Mouse (Mus musculus) brain, embryonic 18.5 days (tissue): ENCODE measurements around the gene Nme6.
"Not testable (repeated sequence)": the region's sequence is repeated elsewhere in the genome, so short reads cannot be mapped to it uniquely, and the experiment has no call there.

Source experiments
- DNase-seq: peaks from one replicate; pipeline ENCODE4 v3.0.0-alpha.2; 2012; ENCODE audit warnings: low read depth, low spot score

Gene Nme6

DNA sequence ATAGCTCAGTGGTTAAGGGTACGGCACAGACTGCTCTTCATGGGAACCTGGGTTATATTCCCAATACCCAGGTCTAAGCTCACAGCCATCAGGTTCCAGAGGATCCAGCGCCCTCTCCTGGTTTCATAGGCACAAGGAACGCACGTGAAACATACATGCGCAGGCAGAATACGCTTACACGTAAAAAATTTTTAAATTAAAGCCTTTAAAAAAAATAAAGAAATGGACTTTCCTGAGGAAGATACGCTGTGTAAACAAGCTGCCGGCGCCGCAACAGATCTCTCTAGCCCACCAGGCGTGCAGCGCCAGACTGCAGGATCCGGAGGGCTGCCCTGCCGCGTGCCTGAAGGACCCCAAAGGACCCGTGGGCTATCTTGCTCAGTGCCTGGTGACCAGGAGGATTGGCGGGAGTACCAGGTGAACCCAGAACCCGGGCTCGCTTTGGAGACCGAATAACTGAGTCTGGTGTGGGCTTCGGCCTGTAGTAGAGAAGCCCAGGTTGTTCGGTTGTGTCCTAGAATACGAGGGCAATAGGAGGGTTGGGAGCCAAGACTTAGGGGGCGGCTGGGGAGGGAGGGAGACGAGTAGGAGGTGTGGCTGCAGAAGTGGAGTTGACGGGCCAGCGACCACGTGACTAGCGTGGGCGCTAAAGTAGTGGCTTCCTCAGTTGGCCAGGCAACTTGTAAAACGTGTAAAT is at the start of gene Nme6:
Gene Nme6 (plus strand): TSS at position 359 of the 697 bp plus-strand sequence.
- peak; percentile 73 for DNase-seq

DNA sequence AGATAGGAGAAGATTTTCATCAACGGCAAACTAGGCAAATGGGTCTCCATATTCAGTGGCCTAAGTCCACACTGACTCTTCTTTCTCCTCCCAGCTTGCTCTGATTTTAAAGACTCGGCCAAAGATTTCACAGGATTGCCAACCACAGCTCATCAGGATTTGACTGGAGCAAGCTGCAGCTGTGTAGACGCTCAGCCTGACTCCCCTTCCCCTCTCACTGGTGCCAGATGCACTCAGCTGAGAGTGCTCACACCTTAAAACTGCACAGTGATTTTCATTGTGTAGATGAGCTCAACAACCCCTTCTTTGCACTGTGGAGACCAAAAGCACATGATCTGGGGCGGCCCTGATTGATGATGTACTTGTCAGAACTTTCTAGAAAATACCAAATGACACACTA is 42.0 kb upstream of the Nme6 start, which contains the start of gene Fbxw27:
Gene Fbxw27 (minus strand): TSS at position 101 of the 400 bp plus-strand sequence.
- DNase-seq, result not testable (repeated sequence)

DNA sequence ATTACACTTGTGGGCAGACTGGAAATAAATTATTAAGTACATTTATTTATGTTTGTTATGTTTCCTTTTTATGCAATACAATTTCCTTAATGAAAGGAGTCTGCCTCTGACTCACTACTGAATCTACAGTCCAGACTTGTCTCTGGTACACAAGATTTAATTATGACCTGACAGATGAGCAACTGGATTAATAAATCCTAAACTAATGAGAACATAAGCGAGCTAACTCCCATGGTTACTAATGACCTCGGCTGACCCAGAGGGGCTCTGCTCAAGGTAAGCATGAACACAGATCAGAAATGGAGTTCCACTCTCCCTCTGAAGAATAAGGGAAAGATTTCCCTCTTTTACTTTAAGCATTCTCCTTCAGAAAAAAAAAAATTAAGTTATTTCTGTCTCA is 37.3 kb upstream of the Nme6 start:
- no peak for DNase-seq

DNA sequence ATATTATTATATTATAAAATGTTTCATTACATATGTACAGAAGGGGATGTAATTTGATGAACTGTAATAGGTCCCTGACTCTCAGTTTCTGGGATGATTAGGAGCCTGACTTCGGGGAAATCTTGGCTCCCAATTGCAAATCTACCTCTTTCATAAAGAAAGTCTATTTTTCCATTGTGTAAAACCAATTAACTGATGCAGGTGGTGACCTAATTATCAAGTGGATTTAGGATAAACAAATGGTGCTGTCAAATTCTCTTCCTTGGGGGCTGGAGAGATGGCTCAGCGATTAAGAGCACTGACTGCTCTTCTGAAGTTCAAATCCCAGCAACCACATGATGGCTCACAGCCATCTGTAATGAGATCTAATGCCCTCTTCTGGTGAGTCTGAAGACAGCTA is 36.7 kb upstream of the Nme6 start:
- no peak for DNase-seq

DNA sequence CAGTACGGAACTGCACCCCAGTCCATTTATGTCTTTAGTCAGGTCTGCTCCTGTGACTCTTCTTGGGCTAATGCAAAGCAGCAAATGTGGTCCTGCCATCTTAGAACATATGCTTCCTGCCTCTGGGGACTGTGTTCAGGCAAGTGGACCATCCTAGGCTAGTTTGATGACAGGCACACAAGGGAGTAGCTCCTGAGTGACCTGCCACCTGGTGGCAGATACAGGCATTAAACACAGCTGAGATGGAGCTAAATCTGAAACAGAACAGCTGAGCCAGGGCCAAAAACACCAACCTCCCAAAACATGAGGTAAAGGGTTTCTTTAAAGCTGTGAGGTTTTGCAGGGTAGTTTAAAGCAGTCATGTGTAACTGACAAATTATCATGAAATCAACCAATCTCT is 34.5 kb upstream of the Nme6 start:
- no peak for DNase-seq

DNA sequence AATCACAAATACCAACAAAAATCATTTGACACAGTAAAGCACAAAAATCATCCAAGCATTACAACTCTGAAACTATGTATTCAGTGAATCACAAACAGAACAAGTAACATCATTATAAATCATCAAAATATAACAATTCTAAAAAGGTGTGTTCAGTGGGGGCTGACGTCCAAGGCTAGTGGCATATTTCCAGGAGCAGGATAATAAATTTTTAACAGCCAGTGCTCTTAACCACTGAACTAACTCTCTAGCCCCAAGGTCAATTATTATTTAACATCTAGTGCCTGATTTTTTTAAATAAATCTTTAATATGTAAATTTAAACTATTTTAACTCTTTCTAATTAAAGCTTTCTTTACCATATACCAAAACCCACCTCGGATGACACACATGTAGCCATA is 27.0 kb upstream of the Nme6 start:
- DNase-seq, result not testable (repeated sequence)

DNA sequence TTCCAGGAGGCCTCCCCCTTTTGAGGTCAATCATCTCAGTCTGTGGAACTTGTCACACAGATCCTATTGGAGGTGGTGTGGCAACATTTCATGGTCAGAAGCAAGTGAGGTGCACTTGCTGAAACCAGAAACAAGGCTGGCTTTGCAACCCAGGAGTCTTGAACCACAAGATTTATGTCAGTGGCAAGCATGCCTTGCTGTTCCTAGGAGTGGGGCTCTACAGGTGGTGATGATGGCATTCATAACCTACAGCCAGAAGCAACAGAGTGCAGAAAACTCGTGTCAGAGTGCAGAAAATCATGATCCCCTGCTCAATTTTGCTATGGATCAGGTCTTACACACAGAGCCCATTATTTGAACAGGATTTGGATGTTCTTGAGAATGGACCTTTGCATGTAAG is 26.3 kb upstream of the Nme6 start:
- DNase-seq, result no peak

DNA sequence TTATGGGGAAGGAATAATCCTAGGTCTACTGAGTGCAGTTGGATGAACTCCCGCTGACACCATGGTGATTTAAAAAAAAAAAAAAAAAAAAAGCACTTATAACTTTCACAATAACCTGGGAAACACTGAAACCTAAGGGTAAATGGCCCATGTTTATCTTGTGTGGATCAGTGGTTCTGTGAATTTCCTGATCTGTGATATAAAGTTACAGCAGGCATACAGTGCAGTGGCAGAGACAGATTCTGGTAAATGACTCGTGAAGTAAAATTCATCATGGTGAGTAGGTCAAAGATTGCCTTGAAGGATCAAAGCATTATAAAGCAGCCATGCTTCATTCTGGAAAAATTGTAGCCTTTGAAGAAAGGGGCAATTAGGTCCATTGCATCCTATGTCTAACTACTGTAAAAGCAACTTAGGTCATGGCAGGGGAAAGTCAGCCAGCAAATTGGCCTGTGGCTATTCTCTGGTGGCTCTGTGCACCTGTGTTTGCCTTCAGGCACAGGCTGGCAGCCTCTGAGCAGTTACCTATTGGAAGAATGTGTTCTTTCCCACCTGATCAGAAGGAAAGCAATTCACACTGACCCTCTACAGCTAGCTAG is 25.8 kb upstream of the Nme6 start:
- DNase-seq, result no peak

DNA sequence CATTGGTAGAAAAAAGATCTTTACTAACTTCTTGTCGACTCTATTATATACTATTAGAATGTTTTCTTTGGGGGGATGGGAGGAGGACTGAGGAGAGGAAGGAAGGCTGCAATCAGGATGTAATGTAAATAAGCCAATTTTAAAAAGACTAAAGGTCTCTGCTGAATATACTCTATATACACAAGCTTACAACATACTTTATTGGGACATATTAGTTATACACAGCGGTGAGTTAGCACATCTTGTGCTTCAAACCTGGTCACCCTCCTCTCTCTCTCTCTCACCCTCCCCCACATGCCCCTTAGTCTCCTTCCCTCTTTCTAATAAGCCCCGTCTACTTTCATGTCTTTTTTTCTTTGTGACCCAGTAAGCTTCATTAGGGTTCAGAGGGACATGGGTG is 24.7 kb upstream of the Nme6 start:
- no peak for DNase-seq

DNA sequence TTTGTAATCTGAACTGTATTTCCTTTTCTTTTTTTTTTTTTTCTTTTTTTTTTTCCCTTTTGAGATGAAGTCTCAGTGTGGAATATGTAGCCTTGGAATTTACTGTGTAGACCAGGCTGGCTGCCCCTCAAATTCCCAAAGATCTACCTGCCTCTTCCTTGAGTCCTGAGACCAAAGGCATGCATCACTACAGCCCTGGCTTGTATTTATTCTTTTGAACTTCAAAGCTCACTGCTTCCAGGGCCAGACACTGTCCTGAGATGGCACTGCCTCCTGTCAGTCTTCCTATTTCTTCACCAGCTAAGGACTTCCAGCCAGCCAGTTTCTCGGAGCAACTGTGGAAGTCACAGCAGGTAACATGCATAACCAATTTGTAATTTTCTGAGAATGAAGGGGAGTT is 20.6 kb upstream of the Nme6 start, which contains the start of gene Spink8:
Gene Spink8 (plus strand): TSS at position 301 of the 400 bp plus-strand sequence.
- DNase-seq, result no peak

DNA sequence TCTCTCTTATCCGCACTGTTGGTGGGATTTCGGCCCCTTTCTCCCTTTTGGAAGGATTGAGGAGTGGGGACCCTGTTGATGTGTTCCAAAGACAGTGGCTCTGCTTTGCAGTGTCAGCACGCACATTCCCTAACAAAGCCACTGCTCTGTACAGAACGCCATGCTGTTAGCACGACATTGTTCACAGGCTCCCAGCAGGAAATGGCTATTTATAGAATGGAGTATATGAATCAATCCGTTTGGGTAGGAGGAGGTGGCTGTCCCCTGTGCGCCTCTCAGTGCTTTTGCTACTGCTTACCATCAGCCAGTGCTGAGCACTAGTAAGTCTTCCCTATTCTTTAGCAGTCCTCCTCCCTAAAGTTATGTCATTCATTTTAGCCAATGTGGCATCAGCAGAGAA is 19.1 kb upstream of the Nme6 start:
- DNase-seq, result no peak

DNA sequence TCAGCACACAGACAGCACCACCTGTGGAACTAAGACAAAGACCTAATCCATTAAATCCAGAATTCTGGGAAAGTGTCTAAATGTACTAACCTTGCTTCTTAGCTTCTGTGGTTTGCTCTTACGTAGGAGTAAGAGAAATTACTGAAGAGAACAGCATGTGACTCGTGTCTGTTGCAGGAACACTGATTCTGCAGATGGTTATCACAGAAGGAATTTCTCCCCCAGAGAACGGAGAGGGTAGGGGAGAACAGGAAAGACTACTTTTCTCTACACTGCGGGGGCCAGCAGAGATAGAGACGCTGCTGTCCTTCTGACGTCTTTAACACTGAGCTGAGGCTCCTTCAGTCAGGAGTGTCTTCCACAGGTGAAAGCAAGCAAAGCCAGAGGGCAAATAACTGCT is 16.2 kb upstream of the Nme6 start:
- DNase-seq, result no peak

DNA sequence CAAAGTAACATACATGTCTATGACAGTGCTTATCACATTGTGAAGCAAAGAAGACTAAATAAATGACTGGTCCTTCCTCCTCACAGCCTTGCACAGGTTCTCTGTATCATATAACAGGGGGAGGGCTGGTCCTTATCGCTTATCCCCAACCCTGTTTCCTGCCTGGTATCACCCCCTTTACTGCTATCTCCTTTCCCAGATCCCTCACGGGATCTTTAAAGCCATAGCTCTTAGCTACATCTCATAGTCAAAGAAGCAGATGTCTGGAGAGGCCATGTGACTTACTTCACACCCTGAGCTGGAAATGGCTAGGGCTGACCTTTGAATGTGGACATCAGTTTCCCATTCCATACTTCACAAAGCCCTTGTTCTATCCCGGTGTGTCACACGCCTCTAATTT is 6.8 kb upstream of the Nme6 start:
- no peak for DNase-seq

DNA sequence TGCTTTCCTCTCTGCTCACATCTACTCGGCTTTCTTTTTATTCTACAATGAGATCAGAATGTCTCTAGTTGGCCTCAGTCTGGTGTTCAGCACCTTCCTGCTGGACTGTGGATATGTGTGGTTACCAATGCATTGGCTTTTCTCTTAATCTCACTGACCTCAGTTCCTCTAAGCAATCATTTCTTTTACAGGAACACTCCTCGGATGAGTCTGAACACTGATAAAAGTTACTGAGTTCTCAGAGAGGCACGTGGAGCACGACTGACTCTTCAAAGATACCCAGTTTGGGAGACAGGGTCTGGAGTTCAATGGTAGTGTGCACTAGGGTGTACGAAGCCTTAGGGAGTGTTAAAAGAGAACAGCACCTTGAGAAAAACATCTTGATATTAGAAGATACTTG is 6.4 kb upstream of the Nme6 start:
- DNase-seq, result no peak

DNA sequence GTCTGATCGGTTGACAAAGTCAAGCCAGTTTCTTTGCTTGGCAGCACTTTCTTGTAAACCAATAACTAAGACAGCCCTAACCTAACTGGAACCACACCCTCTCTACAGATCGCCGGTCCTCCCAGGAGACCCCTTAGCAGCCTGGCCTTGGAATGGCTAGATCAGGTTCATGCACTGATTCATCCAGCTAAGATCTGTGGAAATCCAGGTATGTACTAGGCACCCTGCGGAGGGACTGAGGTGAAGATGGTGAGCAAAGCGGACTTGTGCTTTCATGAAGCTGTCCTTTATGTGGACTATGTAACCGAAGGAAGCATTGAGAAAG is 501 bp downstream of the Nme6 start:
- DNase-seq, result no peak

DNA sequence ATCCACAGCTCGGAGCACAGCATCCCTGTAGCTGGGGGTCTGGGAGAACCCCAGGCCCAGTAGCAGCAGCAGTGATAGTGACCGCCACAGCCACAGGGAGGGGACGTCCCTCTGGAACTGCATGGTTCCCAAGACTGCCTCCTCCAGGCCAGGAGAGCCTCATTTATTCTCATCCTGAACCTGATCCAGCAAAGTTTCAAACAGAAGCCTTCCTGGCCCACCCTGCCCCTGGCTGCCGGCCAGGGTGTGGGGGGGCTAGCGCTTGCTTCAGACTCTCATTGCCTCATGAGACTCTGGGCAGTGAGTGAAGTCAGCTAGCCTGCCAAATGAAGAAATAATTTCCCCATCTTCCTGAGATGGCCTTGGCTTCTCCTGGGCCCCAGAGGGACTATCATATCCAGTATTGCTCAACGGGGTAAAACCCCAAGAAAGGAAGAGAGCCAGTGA is 16.8 kb downstream of the Nme6 start, which contains the start of gene Camp:
Gene Camp (minus strand): TSS at position 306 of the 447 bp plus-strand sequence.
- DNase-seq, result no peak

DNA sequence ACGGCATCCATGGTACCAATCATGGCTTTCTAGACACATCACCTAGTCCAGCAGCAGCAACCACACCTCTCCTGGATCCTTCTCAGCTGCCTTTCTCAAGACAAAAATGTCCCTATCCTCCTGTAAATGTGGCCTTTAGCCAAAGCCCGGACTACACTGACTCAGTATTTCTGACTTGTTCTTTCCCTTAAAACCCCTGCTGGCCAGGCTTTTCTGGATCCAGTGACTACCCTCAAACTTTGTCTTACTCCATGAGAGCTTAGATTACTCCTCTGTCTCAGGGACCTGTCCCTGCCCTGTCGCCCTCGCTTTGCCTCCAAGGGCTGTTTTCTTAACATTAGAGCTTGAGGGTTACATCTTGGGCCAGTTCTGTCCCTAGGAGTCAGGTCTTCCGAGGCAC is 17.6 kb downstream of the Nme6 start:
- no peak for DNase-seq

DNA sequence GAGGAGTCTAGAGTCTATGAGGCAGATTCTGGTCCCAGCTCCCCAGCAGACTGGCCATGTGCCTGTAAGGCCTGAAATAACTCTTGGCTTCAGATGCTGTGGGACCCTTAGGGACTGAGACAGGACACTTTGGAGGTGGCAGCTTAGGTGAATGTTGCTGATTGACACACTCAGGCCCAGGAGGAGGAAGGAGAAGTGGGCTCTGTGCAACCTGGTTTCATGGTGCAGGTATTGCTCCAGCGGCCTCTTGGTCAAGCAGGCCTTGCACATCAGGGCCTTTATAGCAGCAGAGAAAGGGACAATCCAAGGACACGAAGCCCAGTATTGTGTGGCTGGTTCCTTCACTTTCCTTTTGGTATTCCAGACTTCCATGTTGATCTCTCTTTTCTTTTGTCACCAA is 21.8 kb downstream of the Nme6 start:
- DNase-seq, result no peak

DNA sequence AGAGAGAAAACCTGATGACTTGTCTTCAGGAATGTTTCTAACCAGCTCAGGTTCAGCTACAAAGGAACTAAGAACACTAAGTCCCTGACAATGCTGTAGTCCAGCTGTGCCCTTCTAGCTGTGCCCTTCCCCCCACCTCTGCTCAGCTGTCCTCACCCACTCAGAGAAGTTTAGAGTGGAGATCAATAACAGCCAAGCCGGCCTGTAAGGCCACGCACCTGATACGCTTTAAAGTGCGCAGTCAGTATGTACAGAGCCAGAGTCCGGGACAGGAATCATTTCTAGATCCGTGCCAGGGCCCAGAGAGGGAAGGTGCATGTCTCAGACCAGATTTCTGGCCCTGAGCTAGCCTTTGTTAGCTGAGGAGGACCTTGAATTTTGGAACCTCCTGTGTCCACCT is 23.4 kb downstream of the Nme6 start:
- DNase-seq, result no peak

DNA sequence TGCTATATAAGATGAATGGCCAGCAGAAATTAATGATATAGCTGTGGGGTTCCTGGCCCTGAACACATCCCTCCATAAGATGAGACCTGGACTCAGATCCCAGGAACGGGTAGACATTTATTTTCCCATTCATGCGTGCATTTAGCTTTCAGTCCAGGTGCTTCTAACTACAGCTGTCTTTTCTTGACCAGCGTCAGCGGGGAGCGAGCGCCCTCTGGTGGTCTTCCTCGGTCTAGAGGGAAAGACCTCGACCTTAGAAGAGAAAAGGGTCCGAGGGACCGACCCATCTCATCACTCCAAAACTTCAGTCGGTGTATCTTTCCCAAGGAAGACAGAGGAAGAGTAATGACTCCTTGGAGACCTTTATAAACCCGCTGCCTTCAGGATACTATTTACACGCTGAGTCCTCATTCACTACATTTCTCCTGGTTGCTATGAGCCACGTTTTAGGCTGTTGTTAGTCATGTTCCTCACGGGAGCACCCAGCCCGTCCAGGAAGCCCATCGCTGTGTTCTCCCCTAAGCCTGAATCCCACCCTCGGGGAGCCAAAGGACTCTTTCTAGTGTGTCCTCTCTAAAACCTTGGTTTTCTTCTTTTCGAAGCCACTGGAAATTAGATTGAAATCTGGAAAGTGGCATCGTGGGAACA is 30.0 kb downstream of the Nme6 start:
- no peak for DNase-seq

DNA sequence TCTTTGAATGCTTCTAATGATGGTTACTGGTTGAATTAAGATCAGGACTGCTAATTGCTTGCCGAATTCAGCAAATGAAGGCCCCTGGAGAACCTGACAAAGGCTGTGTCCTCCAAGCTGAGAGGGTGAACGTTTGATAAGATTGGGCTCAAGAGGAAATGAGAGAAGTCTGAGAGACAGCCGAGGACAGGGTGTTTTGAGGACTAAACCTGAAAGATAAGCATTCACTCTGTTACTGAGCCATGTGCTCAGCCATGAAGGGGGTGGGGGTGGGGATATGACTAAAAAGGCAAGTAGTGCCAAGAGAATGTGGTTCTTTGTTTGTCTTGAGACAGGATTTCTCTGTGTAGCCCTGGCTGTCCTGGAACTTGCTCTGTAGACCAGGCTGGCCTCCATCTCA is 30.5 kb downstream of the Nme6 start:
- DNase-seq, result no peak

DNA sequence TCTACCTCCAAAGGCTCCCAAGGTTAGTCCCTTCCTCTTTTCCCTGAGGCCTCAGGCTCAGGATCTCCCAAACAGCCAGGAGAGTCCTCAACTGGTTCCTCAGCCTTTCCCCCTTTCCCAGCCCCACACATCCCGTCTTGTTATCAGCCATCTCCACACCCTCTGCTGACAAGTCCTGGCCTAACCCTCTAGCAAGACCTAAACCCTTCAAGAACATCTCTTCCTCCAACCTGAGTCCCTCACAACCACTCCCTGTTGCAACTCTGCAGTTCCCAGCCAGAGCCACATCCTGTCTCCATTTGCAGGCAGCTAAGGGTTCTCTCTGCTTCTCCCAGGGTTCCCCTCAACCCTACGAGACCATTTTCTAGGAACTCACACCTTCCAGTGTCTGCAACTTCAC is 33.7 kb downstream of the Nme6 start:
- DNase-seq, result no peak

DNA sequence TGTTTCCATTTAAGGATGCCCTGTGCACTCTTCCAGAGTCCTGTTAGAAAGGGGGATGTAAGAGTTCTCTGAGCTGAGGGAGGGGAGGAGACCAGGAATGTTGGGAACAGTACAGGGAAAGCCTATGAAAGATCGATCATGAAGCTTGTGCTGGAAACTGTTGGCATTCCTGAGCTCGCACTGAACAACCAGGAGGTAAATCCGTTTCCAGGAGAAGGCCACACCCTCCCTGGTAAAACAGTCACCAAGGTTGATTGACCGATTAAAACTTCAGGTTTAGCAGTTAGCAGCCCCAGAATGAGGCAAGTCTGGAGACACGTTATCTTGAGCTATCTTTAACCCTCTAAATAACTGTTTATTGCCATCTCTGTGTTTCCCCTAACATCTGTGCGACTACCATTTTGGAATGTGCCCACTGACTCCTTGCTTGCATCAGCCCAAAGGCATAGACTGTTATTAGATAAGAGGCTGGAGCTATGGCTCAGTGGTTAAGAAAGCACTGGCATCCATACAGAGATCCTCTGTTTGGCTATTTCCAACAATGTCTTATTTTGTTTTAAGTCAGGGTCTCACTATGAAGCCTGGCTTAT is 38.5 kb downstream of the Nme6 start:
- DNase-seq, result no peak
